Mouse (Mus musculus) liver, embryonic 13.5 days (tissue): ENCODE data around the gene Guk1. TPM values are rescaled to one million over a fixed set of nuclear protein-coding genes. Genes with fewer than 3 reads are reported as not detected.
A peak's percentile ranks its signal among the peaks of the same experiment; 100 is the strongest.

ENCODE experiments used
- ATAC-seq: fragments of 200-750 bp; cut with Nextera tagmentation; 2 replicates; pipeline ENCODE4 v1.8.0; 2017; ENCODE audit warnings: low read depth, mild to moderate bottlenecking, moderate number of reproducible peaks, moderate library complexity
- DNase-seq: peaks from one replicate; pipeline ENCODE4 v3.0.0; 2022
- H3K27ac ChIP-seq: fragments of 300-500 bp; sonication (generic); 2 replicates; pipeline ENCODE4 v1.5.1; 2015; ENCODE audit warnings: moderate library complexity, mild to moderate bottlenecking, inconsistent platforms
- H3K27me3 ChIP-seq: fragments of 300-500 bp; sonication (generic); 2 replicates; pipeline ENCODE4 v1.6.1; 2015; ENCODE audit warnings: mild to moderate bottlenecking, inconsistent platforms
- H3K36me3 ChIP-seq: fragments of 300-500 bp; sonication (generic); 2 replicates; pipeline ENCODE4 v1.6.1; 2015; ENCODE audit warnings: mild to moderate bottlenecking, inconsistent platforms
- H3K4me1 ChIP-seq: fragments of 300-500 bp; sonication (generic); replicated peaks from 2 replicates; pipeline ENCODE4 v1.6.1; 2015; ENCODE audit warnings: inconsistent platforms
- H3K4me2 ChIP-seq: fragments of 300-500 bp; sonication (generic); 2 replicates; pipeline ENCODE4 v1.6.1; 2015; ENCODE audit warnings: inconsistent platforms, mild to moderate bottlenecking, moderate library complexity
- H3K4me3 ChIP-seq: fragments of 300-500 bp; sonication (generic); replicated peaks from 2 replicates; pipeline ENCODE4 v1.5.1; 2015; ENCODE audit warnings: mild to moderate bottlenecking, inconsistent platforms
- H3K9ac ChIP-seq: fragments of 300-500 bp; sonication (generic); 2 replicates; pipeline ENCODE4 v1.6.1; 2015; ENCODE audit warnings: mild to moderate bottlenecking, inconsistent platforms
- H3K9me3 ChIP-seq: fragments of 300-500 bp; sonication (generic); replicated peaks from 2 replicates; pipeline ENCODE4 v1.6.1; 2016; ENCODE audit warnings: inconsistent platforms
- WGBS: fragments of 180-500 bp; shearing (Covaris S2); methylation state at CpG from one replicate; pipeline ENCODE4 v1.1.7; 2015; ENCODE audit not compliant: insufficient replicate concordance; 5-methylcytosine and 5-hydroxymethylcytosine counted together
- polyA plus RNA-seq: library from polyadenylated mRNA; unstranded; fragments of >200 nt; fragmentation: Nextera tagmentation; extraction: Ambion mirVana; gene quantifications from 2 replicates; pipeline ENCODE4 v1.2.1, GENCODE M21; 2015

Guk1 gene
- polyA plus RNA-seq, 1 experiment from 2014 or later, result 76.4 TPM

DNA sequence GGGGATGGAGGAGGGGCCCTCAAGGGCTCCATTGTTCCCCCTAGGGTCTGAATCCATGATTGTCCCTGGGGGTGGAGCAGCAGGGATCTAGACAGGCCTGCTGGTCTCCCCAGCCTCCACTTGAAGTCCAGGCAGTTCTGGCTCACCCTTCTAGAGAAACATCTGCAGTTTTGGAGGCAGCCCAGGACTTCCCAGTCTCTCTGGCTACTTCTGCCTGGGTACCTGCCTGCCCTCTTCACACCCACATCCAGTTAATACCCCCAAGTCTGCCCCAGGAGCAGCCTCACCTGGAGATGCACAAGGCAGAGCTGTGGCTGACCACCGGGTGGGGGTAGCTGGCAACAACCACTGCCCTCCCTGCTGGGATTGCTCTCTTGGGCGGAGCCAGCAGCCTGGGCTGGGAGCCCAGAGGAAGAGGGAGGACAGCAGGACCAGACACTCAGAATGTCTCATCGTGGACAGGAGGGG is 9.1 kb downstream of the Guk1 start, which contains the start of gene Gjc2:
TSS of gene Gjc2 (minus strand) at position 350 of the 468 bp plus-strand sequence.
- Histone ChIP-seq H3K9ac (peak within 1 kb of the TSS; percentile 52), H3K9me3 (no peaks in the 10 kb centered on the region), H3K4me2 (no peak within 1 kb of the TSS), H3K27me3 (peaks cover 28% of the 10 kb centered on the region), H3K4me3 (no peak within 1 kb of the TSS), H3K27ac (peak within 1 kb of the TSS; percentile 72), H3K36me3 (peaks cover 41% of the 10 kb centered on the region), H3K4me1 (peaks cover 35% of the 10 kb centered on the region)
- 51% methylated on average over 3 of the region's 3 CpGs for WGBS
- DNase-seq (no peak), ATAC-seq (no peak; the same call in 1 of the 2 replicates)

DNA sequence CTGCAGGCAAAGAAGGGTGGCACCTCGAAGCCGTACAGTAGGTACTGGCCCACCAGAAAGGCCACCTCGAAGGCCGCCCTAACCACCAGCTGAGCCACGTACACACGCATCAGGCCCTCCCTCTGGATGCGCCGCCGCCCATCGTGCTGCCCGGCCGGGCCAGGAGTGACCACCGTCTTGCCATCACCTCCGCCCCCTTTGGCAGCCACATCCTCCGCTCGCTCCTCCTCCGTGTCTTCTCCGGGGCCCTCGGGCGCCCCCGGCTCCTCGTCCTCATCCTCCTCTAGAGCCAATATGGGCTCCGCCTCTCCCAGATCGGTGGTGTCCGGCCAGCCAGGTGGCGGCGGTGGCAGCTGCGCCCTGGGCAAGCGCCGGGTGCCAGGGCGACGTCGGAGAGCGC is 15.1 kb downstream of the Guk1 start:
- Histone ChIP-seq H3K27me3 (peaks cover 87% of the 10 kb centered on the region), H3K36me3 (no peaks in the 10 kb centered on the region), H3K27ac (no peak overlapping the region), H3K4me1 (peaks cover 13% of the 10 kb centered on the region; the same call in 1 of the 2 replicates), H3K9ac (no peak overlapping the region), H3K9me3 (no peaks in the 10 kb centered on the region), H3K4me3 (0 out of 2 replicates have a peak overlapping the region, but pooled peaks have one; percentile 1), H3K4me2 (no peak overlapping the region)
- ATAC-seq (no peak), DNase-seq (no peak)
- 10% methylated on average over 34 of the region's 34 CpGs for WGBS

DNA sequence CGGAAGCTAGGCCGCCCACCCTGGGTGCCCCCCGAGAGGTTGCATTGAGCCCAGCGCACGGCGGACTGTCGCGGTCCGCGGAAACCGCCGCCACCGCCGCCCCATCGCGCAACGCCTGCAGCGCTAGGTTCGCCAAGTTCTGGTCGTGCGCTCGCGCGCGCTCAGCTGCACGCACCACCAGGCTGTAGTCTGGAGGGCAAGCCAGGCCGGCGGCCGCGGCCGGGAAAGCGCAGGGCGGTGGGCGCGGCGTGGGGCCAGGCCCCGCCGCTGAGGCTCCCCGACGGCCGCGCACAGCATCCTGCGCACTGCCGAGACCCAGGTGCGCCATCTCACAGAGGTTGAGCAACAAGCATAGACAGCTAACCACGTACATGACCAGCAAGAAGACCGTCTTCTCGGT is 15.5 kb downstream of the Guk1 start:
- Histone ChIP-seq H3K27ac (no peak overlapping the region), H3K27me3 (peaks cover 90% of the 10 kb centered on the region), H3K4me2 (no peak overlapping the region), H3K36me3 (no peaks in the 10 kb centered on the region), H3K9me3 (no peaks in the 10 kb centered on the region), H3K4me1 (peaks cover 13% of the 10 kb centered on the region; the same call in 1 of the 2 replicates), H3K4me3 (0 out of 2 replicates have a peak overlapping the region, but pooled peaks have one; percentile 1), H3K9ac (no peak overlapping the region)
- ATAC-seq (no peak), DNase-seq (no peak)
- 6% methylated on average over 48 of the region's 48 CpGs for WGBS

DNA sequence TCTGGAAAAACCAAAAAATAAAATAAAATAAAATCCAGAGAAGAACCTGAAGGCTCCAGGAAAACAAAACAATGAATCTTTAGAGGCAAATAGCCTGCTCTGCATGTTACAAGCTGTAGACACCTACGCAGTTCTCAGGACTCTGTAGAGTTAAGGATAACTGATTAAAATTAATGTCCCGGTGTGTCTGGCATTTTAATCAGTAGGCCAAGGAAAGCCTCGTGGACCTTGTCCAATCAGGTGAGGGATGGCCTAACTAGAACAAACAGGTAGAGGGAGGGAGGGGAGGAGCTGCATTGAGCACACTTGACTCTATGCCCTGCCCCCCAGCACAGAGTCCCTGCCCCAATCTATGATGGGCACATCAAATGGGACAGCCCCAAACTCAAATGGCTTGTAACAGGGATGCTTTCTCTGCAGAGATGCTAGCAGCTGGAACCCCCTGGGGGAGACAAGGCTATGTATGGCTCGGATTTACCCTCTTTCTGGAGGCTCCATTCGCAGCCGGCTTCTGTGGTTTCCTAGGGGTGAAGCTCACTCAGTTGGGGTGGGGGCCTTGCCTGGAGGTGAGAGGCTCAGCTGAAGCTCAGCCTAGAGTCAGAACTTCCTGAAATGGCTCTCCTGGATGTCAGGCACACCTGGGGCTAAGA is 17.7 kb downstream of the Guk1 start:
- 49% methylated on average over 6 of the region's 6 CpGs for WGBS

DNA sequence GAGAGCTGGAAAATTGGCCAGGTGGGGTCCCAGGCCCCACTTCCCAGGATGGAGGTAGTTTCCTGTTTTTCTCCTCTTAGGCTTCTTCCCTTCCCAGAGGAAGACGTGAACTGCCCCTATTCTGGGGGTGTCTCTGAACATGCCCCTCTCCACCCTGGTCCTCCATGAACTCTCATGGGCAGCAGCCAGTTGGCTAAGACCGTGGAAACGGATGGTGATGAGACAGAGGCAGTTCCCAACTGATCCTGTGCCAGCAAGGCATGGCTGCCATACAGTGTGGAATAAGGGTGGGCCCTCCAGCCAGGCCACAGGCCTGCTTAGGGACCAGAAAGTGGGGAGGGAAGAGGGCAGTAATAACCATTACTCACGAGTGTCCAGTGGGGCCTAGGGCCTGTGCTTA is 21.5 kb downstream of the Guk1 start:
- Histone ChIP-seq H3K4me2 (no peak overlapping the region), H3K36me3 (no peaks in the 10 kb centered on the region), H3K27me3 (peaks cover 44% of the 10 kb centered on the region), H3K4me3 (no peak overlapping the region), H3K9me3 (no peaks in the 10 kb centered on the region), H3K4me1 (peaks cover 24% of the 10 kb centered on the region), H3K9ac (0 out of 2 replicates have a peak overlapping the region, but pooled peaks have one; percentile 11), H3K27ac (no peak overlapping the region)
- WGBS, result 68% methylated on average over 4 of the region's 4 CpGs
- DNase-seq (no peak), ATAC-seq (no peak)

More for the DNA sequence above, 17.7 kb downstream of the Guk1 start:
- Histone ChIP-seq H3K27me3 (peaks cover 81% of the 10 kb centered on the region), H3K9ac (no peak overlapping the region), H3K36me3 (no peaks in the 10 kb centered on the region), H3K27ac (no peak overlapping the region), H3K9me3 (no peaks in the 10 kb centered on the region), H3K4me2 (no peak overlapping the region), H3K4me3 (no peak overlapping the region), H3K4me1 (peaks cover 7% of the 10 kb centered on the region; the same call in 1 of the 2 replicates)
- ATAC-seq (no peak), DNase-seq (no peak)

DNA sequence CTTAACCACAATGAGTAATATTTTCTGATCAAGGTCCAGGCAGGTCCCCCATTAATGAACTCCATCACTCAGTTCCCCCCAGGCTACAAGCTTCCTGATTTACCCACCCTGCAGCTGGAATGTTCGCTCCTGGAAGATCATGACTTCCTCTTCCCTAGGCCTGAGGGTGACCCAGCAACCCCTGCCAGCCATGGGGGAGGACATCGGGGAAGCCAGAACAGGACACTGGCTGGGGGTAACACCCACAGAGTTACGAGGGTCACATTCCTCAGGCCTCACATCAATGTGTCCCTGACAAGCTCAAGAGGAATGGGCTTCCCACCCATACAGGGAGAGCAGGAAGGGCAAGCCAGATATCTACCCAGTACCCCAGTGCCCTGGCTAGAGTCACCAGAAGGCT is 22.2 kb downstream of the Guk1 start:
- no peak for ATAC-seq
- Histone ChIP-seq H3K27ac (no peak overlapping the region; the same call in none of the 2 replicates), H3K4me2 (no peak overlapping the region)

DNA sequence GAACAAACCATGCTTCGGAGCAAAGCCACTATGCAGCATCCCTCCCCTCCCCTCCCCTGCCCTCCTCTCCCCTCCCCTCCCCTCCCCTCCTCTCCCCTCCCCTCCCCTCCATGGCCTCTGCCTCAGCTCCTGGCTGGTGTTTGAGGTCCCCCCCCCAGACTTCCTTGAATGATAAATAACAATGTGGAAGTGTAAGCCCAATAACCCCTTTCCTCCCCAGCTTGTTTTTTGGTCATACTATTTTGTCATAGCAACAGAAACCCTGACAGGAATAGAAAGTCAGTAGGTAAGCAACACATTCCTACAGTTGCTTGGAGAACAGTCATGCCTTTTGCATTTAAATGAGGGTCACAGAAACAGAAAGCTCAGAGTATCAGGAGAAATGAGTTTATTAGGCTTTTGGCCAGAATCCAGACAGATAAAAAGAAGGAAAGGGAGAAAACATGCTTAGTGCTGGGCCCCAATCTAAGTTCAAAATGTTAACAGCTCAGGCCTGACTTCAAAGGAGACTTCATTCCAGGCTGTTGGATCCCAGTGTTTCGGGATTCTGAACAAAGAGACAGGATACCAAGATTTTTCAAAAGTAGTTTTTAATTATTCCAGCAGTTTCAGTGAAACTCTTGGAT is 26.3 kb downstream of the Guk1 start:
- peak overlapping the region; percentile 44 for H3K9ac ChIP-seq
- no peaks in the 10 kb centered on the region for H3K9me3 ChIP-seq
- peaks cover 5% of the 10 kb centered on the region; the same call in 1 of the 2 replicates for H3K27me3 ChIP-seq
- peak overlapping the region; percentile 100 for H3K27ac ChIP-seq
- peaks cover 62% of the 10 kb centered on the region for H3K4me1 ChIP-seq
- no peak for DNase-seq
- no peak for ATAC-seq
- WGBS, result 36% methylated on average over 2 of the region's 2 CpGs
- H3K4me2 ChIP-seq, result no peak overlapping the region
- no peak overlapping the region for H3K4me3 ChIP-seq
- H3K36me3 ChIP-seq, result peaks cover 12% of the 10 kb centered on the region

More for the DNA sequence above, 22.2 kb downstream of the Guk1 start:
- 71% methylated on average over 3 of the region's 3 CpGs for WGBS
- H3K9me3 ChIP-seq, result no peaks in the 10 kb centered on the region
- no peak for DNase-seq
- H3K4me1 ChIP-seq, result peaks cover 31% of the 10 kb centered on the region
- no peak overlapping the region for H3K9ac ChIP-seq
- H3K36me3 ChIP-seq, result no peaks in the 10 kb centered on the region
- no peak overlapping the region for H3K4me3 ChIP-seq
- H3K27me3 ChIP-seq, result peaks cover 36% of the 10 kb centered on the region

DNA sequence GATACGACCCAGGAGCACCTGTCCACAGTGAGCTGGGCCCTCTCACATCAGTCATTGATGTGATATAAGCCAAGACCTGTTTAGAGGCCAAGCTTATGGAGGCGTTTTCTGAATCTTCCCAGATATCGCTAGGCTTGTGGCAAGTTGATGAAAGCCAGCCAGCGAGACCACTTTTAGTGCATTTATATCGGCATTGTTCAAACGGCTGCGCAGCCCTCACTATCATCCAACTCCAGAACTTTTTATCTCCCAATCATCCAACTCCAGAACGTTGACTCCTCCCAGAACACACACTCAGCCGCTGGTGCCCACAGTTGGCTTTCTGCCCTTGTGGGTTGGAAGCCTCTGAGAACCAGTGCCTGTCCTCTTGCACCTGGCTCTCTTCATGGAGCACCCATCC is 27.6 kb downstream of the Guk1 start:
- 14% methylated on average over 9 of the region's 9 CpGs for WGBS
- Histone ChIP-seq H3K9me3 (no peaks in the 10 kb centered on the region), H3K9ac (peak overlapping the region; percentile 92), H3K4me1 (peaks cover 66% of the 10 kb centered on the region), H3K36me3 (peaks cover 25% of the 10 kb centered on the region), H3K4me2 (peak overlapping the region; percentile 94), H3K27ac (peak overlapping the region; percentile 100), H3K4me3 (peak overlapping the region; percentile 79), H3K27me3 (no peaks in the 10 kb centered on the region)
- ATAC-seq (peak; percentile 78), DNase-seq (peak; percentile 86)

DNA sequence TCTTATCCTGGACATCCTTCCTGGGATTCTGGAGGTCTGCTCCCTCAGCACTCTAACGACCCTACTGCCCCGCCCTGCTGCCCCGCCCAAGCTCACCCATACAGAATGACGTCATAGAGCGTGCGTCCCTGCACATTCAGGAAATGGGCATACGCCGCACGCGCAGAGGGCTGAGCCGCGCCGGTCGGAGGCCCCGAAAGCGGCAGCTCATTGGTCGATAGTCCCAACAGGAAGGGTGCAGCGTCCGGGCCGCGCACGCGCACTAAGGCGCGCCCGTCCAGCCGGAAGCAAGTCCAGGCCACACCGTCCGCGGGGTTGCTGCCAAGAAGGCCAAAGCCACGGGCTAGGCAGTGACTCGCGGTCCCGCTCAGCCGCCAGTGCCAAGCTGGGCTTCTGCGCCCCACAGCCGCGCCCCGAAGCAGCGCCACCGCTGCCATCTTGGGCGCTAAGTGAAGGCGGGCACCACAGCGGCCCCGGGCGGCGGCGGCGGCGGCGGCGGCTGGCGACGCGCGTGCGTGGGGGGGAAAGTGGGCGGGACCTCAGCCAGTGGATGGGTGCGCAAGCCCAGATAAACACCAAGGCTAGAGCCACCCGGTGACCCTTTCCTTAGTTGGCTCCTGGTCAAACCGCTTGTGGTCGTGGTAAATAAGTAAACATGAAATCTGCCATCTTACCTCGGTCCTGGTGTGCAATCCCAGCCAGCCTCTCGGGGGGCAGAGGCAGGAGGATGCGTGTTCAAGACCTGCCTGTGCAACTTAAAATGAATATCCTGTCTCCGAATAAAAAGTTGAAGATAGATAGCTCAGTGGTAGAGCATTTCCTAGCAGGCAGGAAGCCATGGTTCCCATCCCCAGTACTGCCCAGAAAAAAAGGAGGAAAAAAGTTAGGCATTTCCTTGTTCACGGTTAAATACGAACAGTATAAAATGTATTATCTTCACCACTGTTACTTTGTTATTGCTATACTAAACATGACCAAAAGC is 28.5 kb downstream of the Guk1 start, which contains the start of gene Iba57:
TSS of gene Iba57 (minus strand) at position 485 of the 982 bp plus-strand sequence.
- Histone ChIP-seq H3K4me3 (peak within 1 kb of the TSS; percentile 79), H3K4me1 (peaks cover 66% of the 10 kb centered on the region), H3K9ac (peak within 1 kb of the TSS; percentile 92), H3K9me3 (no peaks in the 10 kb centered on the region), H3K27me3 (no peaks in the 10 kb centered on the region), H3K36me3 (peaks cover 34% of the 10 kb centered on the region), H3K27ac (peak within 1 kb of the TSS; percentile 100), H3K4me2 (peak within 1 kb of the TSS; percentile 94)
- ATAC-seq (peak; percentile 90), DNase-seq (peak; percentile 98)
- under 1% methylated on average over 68 of the region's 68 CpGs for WGBS

DNA sequence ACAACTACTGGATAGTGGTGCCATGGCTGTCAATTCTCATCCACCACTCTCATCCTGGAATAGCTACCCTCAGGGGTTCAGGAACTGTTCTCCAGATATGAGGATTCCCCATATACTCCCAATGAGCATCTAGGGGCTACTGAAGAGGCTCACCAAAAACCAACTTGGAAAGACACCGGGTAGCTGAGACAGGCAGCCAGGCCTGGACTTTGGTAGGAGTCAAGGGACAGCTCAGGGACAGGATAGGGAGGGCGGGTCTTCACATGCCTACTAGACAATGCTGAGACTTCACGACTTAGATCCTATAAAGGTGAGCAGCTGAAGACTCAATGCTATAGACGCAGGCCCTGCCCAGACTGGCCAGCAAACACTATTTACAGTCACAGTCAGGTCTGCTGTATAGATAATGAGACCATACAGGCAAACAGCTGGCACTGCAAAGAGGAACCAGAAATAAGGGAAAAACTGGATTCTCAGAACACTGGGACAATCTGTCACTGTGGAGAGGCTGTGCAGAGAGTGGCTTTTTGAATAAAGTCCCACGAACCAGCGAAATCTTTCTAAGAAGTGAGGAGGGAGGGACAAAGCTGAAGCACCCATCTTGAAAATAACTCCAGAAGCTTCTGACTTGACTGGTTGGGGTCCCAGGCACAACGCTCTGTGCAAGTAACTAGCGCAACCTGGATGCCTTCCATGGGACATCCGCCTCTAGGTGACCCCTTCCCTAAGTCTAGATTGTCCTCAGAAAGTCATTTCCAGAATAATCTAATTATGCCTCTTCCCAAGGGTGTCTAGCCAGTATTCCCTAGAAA is 29.4 kb downstream of the Guk1 start:
- Histone ChIP-seq H3K27ac (peak overlapping the region; percentile 100), H3K4me3 (peak overlapping the region; percentile 79), H3K4me2 (peak overlapping the region; percentile 94), H3K36me3 (peaks cover 43% of the 10 kb centered on the region), H3K9me3 (no peaks in the 10 kb centered on the region), H3K9ac (peak overlapping the region; percentile 81), H3K4me1 (peaks cover 60% of the 10 kb centered on the region), H3K27me3 (no peaks in the 10 kb centered on the region)
- 45% methylated on average over 9 of the region's 9 CpGs for WGBS
- DNase-seq (no peak), ATAC-seq (0 out of 2 replicates have a peak, but pooled peaks have one; percentile 0)
